Mouse (Mus musculus) brown adipose tissue, adult 24 weeks (tissue): Measurements from ENCODE around the gene Gm17334. TPM values are rescaled to one million over a fixed set of nuclear protein-coding genes. Genes with fewer than 3 reads are reported as not detected.

ENCODE experiments used
- H3K27ac ChIP-seq: fragments of 200-500 bp; replicated peaks from 2 replicates; pipeline ENCODE4 v1.5.1; 2012; ENCODE audit warnings: low read depth, mild to moderate bottlenecking, low read length
- H3K4me1 ChIP-seq: fragments of 200-500 bp; 2 replicates; pipeline ENCODE4 v1.6.1; 2012; ENCODE audit warnings: low read length, mixed read lengths; ENCODE audit not compliant: control insufficient read depth, insufficient read depth, insufficient read length
- H3K4me3 ChIP-seq: fragments of 200-500 bp; 2 replicates; pipeline ENCODE4 v1.5.1; 2012; ENCODE audit warnings: low read depth, mild to moderate bottlenecking, low read length, moderate library complexity; ENCODE audit not compliant: insufficient read depth
- polyA plus RNA-seq: library from polyadenylated mRNA; stranded (reverse); fragments of >200 nt; gene quantifications from 2 replicates; pipeline ENCODE4 v1.2.4, GENCODE M21; 2012; ENCODE audit not compliant: missing spikeins, insufficient read depth, insufficient read length

The Gm17334 gene
- polyA plus RNA-seq, 1 experiment: not detected

DNA sequence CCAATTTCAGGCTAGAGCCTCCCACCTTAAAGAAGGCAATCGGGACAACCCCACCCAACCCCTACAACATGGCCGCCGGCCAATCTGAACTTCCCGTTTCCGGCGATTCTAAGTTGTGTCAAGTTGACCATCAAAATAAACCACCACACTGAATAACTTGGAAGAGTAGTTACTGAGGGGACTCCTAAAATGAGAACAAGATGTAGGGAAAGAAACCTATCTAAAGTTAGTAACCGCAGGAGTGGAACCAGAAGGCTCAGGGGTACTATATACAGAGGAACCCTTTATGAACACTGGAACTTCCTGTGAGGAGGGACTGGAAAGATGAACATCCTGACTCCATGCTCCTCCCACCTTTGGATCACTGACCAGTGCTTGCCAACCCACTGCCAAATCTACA lies 41.5 kb downstream of the Gm17334 start:
- no peak overlapping the region for H3K4me3 ChIP-seq
- no peak overlapping the region for H3K27ac ChIP-seq
- H3K4me1 ChIP-seq: no peaks in the 10 kb centered on the region

Other genes with a start within 250 kb of the Gm17334 start
- gene Kif3a, start 205.8 kb downstream of the Gm17334 start, polyA plus RNA-seq: 11.8 and 12.2 TPM in 2 replicates
- not detected in 2 replicates for gene Il4, start 154.5 kb downstream of the Gm17334 start, polyA plus RNA-seq
- not detected in 2 replicates for gene Il13, start 138.5 kb downstream of the Gm17334 start, polyA plus RNA-seq
- gene Rad50, start 65.9 kb downstream of the Gm17334 start, polyA plus RNA-seq: 3.9 and 4.8 TPM in 2 replicates
- not detected in 2 replicates for gene Il5, start 52.4 kb downstream of the Gm17334 start, polyA plus RNA-seq
- gene Irf1, start 3.2 kb downstream of the Gm17334 start, polyA plus RNA-seq: 12.5 and 27.9 TPM in 2 replicates
- 6.5 and 7.8 TPM in 2 replicates for gene Gm12216, start 86.1 kb upstream of the Gm17334 start, polyA plus RNA-seq
- gene Slc22a5, start 118.5 kb upstream of the Gm17334 start, polyA plus RNA-seq: 22.0 and 24.9 TPM in 2 replicates
- 1.4 and 1.8 TPM in 2 replicates for gene Slc22a21, start 207.1 kb upstream of the Gm17334 start, polyA plus RNA-seq